7 mouse cellular contexts compared by ENCODE assay signal in genomic region chr5:137306439-137307005, GRCm38 (mm10). TPM values are rescaled to one million over a fixed set of nuclear protein-coding genes. Genes with fewer than 3 reads are reported as not detected.
DNase-seq lines count a peak whose midpoint lies in the region; ATAC-seq and TF ChIP-seq lines count a peak whose summit lies in the region.

No protein-coding gene starts in this region.

- peaks cover 22% of the 10 kb centered on the region for H3K4me1 ChIP-seq in neural tube, embryonic 11.5 days (ENCODE audit: control insufficient read depth, insufficient read depth, low read length)
- peaks cover 14% of the 10 kb centered on the region for H3K4me1 ChIP-seq in embryonic fibroblast, embryonic 13.5 days (ENCODE audit: control insufficient read depth, insufficient read depth, low read length)
- H3K4me1 ChIP-seq in limb, embryonic 15.5 days, result peaks cover 37% of the 10 kb centered on the region
- H3K4me1 ChIP-seq in stomach, embryonic 16.5 days (ENCODE audit: control insufficient read depth, insufficient read depth, low read length), result peaks cover 26% of the 10 kb centered on the region

- no peak for DNase-seq in neural tube, embryonic 11.5 days (ENCODE audit: low spot score)
- DNase-seq in neural tube, embryonic 10.5 days (ENCODE audit: extremely low spot score, low spot score), result no peak
- no peak for DNase-seq in right cerebral cortex, postnatal 36 days (ENCODE audit: low spot score in 2 of 2)
- no peak for DNase-seq in layer of hippocampus, adult 11-12 months (ENCODE audit: low spot score)

- H3K4me3 ChIP-seq in neural tube, embryonic 11.5 days (ENCODE audit: low read depth, low read length), result peak overlapping the region; percentile 60
- peak overlapping the region; percentile 81 for H3K4me3 ChIP-seq in embryonic fibroblast, embryonic 13.5 days (ENCODE audit: insufficient read depth, low read length)
- H3K4me3 ChIP-seq in limb, embryonic 15.5 days, result peak overlapping the region; percentile 90
- H3K4me3 ChIP-seq in stomach, embryonic 16.5 days (replicated peaks; ENCODE audit: low read length), result peak overlapping the region; percentile 94

- peak overlapping the region; percentile 96 for H3K27ac ChIP-seq in neural tube, embryonic 11.5 days (ENCODE audit: low read depth, low read length)
- H3K27ac ChIP-seq in embryonic fibroblast, embryonic 13.5 days (ENCODE audit: insufficient read depth, low read length), result peak overlapping the region; percentile 79; the same call in 1 of the 2 replicates
- H3K27ac ChIP-seq in limb, embryonic 15.5 days, result peak overlapping the region; percentile 95
- H3K27ac ChIP-seq in stomach, embryonic 16.5 days (ENCODE audit: low read length), result peak overlapping the region; percentile 91; the same call in 1 of the 2 replicates

- peaks cover 13% of the 10 kb centered on the region for H3K36me3 ChIP-seq in neural tube, embryonic 11.5 days (ENCODE audit: control insufficient read depth, insufficient read depth, low read length)
- H3K36me3 ChIP-seq in limb, embryonic 15.5 days, result peaks cover 62% of the 10 kb centered on the region
- H3K36me3 ChIP-seq in stomach, embryonic 16.5 days (ENCODE audit: control insufficient read depth, insufficient read depth, low read length), result peaks cover 34% of the 10 kb centered on the region

- H3K4me2 ChIP-seq in neural tube, embryonic 11.5 days (ENCODE audit: low read depth), result peak overlapping the region; percentile 61
- peak overlapping the region; percentile 61 for H3K4me2 ChIP-seq in limb, embryonic 15.5 days
- peak overlapping the region; percentile 60 for H3K4me2 ChIP-seq in stomach, embryonic 16.5 days (ENCODE audit: low read depth, low read length)

- no peak for ATAC-seq in neural tube, embryonic 11.5 days (ENCODE audit: insufficient read depth, low FRiP score, low TSS enrichment)
- no peak for ATAC-seq in limb, embryonic 15.5 days (ENCODE audit: insufficient number of reproducible peaks, low FRiP score, low TSS enrichment, low read depth)
- no peak for ATAC-seq in stomach, embryonic 16.5 days (ENCODE audit: insufficient read depth, low FRiP score)

- no peaks in the 10 kb centered on the region for H3K27me3 ChIP-seq in neural tube, embryonic 11.5 days (ENCODE audit: control insufficient read depth, insufficient read depth, low read length)
- no peaks in the 10 kb centered on the region for H3K27me3 ChIP-seq in limb, embryonic 15.5 days
- no peaks in the 10 kb centered on the region for H3K27me3 ChIP-seq in stomach, embryonic 16.5 days (ENCODE audit: control insufficient read depth, insufficient read depth, low read length)

- H3K9me3 ChIP-seq in neural tube, embryonic 11.5 days (ENCODE audit: control insufficient read depth, low read length), result no peaks in the 10 kb centered on the region
- no peaks in the 10 kb centered on the region for H3K9me3 ChIP-seq in limb, embryonic 15.5 days
- H3K9me3 ChIP-seq in stomach, embryonic 16.5 days (replicated peaks; ENCODE audit: control insufficient read depth, low read length), result no peaks in the 10 kb centered on the region

- TF ChIP-seq CTCF in embryonic fibroblast, embryonic 13.5 days (IDR thresholded peaks at IDR 0.05; ENCODE audit: borderline replicate concordance, insufficient read depth, low read length), result no peak

- no peak for TF ChIP-seq POLR2A in embryonic fibroblast, embryonic 13.5 days (IDR thresholded peaks at IDR 0.05; ENCODE audit: low read depth, low read length)

- WGBS in neural tube, embryonic 11.5 days, result 17% methylated on average over 12 of the region's 12 CpGs
- WGBS in limb, embryonic 15.5 days, result 13% methylated on average over 12 of the region's 12 CpGs
- 8% methylated on average over 12 of the region's 12 CpGs for WGBS in stomach, embryonic 16.5 days

- H3K9ac ChIP-seq in neural tube, embryonic 11.5 days (ENCODE audit: low read length), result peak overlapping the region; percentile 77
- H3K9ac ChIP-seq in limb, embryonic 15.5 days, result peak overlapping the region; percentile 98
- H3K9ac ChIP-seq in stomach, embryonic 16.5 days (ENCODE audit: low read length), result peak overlapping the region; percentile 97

RNA-seq across cellular contexts. Expression of gene Srrt, which starts 1.0 kb away (rescaled TPM):
- 151 and 166 TPM in 2 replicates for polyA plus RNA-seq in neural tube, embryonic 11.5 days (2014; fragmentation: Nextera tagmentation; extraction: Ambion mirVana)
- polyA plus RNA-seq in embryonic fibroblast, embryonic 13.5 days (2011; ENCODE audit: insufficient read length, low read depth, missing spikeins), result 93.6 and 108 TPM in 2 replicates
- polyA plus RNA-seq in limb, embryonic 15.5 days (2015; fragmentation: Nextera tagmentation; extraction: Ambion mirVana), result 113 and 117 TPM in 2 replicates
- polyA plus RNA-seq in stomach, embryonic 16.5 days (2015; fragmentation: Nextera tagmentation; extraction: Ambion mirVana), result 113 and 116 TPM in 2 replicates

RNA-seq across cellular contexts. Expression of gene Trip6, which starts 7.7 kb away (rescaled TPM):
- polyA plus RNA-seq in neural tube, embryonic 11.5 days (2014; fragmentation: Nextera tagmentation; extraction: Ambion mirVana), result 38.1 and 40.3 TPM in 2 replicates
- polyA plus RNA-seq in embryonic fibroblast, embryonic 13.5 days (2011; ENCODE audit: insufficient read length, low read depth, missing spikeins), result 32.5 and 42.9 TPM in 2 replicates
- 109 and 110 TPM in 2 replicates for polyA plus RNA-seq in limb, embryonic 15.5 days (2015; fragmentation: Nextera tagmentation; extraction: Ambion mirVana)
- polyA plus RNA-seq in stomach, embryonic 16.5 days (2015; fragmentation: Nextera tagmentation; extraction: Ambion mirVana), result 77.6 and 77.8 TPM in 2 replicates

RNA-seq across cellular contexts. Expression of gene Ufsp1, which starts 12.1 kb away (rescaled TPM):
- 9.3 and 10.9 TPM in 2 replicates for polyA plus RNA-seq in neural tube, embryonic 11.5 days (2014; fragmentation: Nextera tagmentation; extraction: Ambion mirVana)
- 4.4 and 7.7 TPM in 2 replicates for polyA plus RNA-seq in embryonic fibroblast, embryonic 13.5 days (2011; ENCODE audit: insufficient read length, low read depth, missing spikeins)
- polyA plus RNA-seq in limb, embryonic 15.5 days (2015; fragmentation: Nextera tagmentation; extraction: Ambion mirVana), result 6.7 and 11.3 TPM in 2 replicates
- 7.3 and 8.6 TPM in 2 replicates for polyA plus RNA-seq in stomach, embryonic 16.5 days (2015; fragmentation: Nextera tagmentation; extraction: Ambion mirVana)

RNA-seq across cellular contexts. Expression of gene Ache, which starts 19.2 kb away (rescaled TPM):
- 14.5 and 14.7 TPM in 2 replicates for polyA plus RNA-seq in neural tube, embryonic 11.5 days (2014; fragmentation: Nextera tagmentation; extraction: Ambion mirVana)
- 0.33 and 0.73 TPM in 2 replicates for polyA plus RNA-seq in embryonic fibroblast, embryonic 13.5 days (2011; ENCODE audit: insufficient read length, low read depth, missing spikeins)
- polyA plus RNA-seq in limb, embryonic 15.5 days (2015; fragmentation: Nextera tagmentation; extraction: Ambion mirVana), result 11.3 and 25.3 TPM in 2 replicates
- polyA plus RNA-seq in stomach, embryonic 16.5 days (2015; fragmentation: Nextera tagmentation; extraction: Ambion mirVana), result 9.8 and 10.8 TPM in 2 replicates

RNA-seq across cellular contexts. Expression of gene Slc12a9, which starts 26.9 kb away (rescaled TPM):
- 7.9 and 9.0 TPM in 2 replicates for polyA plus RNA-seq in neural tube, embryonic 11.5 days (2014; fragmentation: Nextera tagmentation; extraction: Ambion mirVana)
- polyA plus RNA-seq in embryonic fibroblast, embryonic 13.5 days (2011; ENCODE audit: insufficient read length, low read depth, missing spikeins), result 7.2 and 7.7 TPM in 2 replicates
- 13.9 and 14.4 TPM in 2 replicates for polyA plus RNA-seq in limb, embryonic 15.5 days (2015; fragmentation: Nextera tagmentation; extraction: Ambion mirVana)
- polyA plus RNA-seq in stomach, embryonic 16.5 days (2015; fragmentation: Nextera tagmentation; extraction: Ambion mirVana), result 12.6 and 13.7 TPM in 2 replicates
